Mouse (Mus musculus): ENCODE measurements around the gene Aco2. TPM values are rescaled to one million over a fixed set of nuclear protein-coding genes. Genes with fewer than 3 reads are reported as not detected.

Aco2 gene
- total RNA-seq (2015; ENCODE audit: low replicate concordance) (16.3 and 37.8 TPM in 2 replicates), total RNA-seq (2017; ENCODE audit: low replicate concordance) (29.7 and 59.3 TPM in 2 replicates)

- peak; percentile 91 for ATAC-seq (replicated peaks; ENCODE audit: low FRiP score, poor library complexity, severe bottlenecking)
Observed at GRCm38 (mm10) chr15:81872262-81873136, at the start of gene Aco2. Gene Aco2 (plus strand): TSS chr15:81872309.

- no peak for ATAC-seq (replicated peaks; ENCODE audit: low FRiP score, poor library complexity, severe bottlenecking)
Observed at GRCm38 (mm10) chr15:81822631-81823030, 49.5 kb upstream of the Aco2 start.

- no peak for ATAC-seq (replicated peaks; ENCODE audit: low FRiP score, poor library complexity, severe bottlenecking)
Observed at GRCm38 (mm10) chr15:81824832-81825231, 47.3 kb upstream of the Aco2 start.

GRCm38 (mm10) chr15:81828426-81829207 lies 43.5 kb upstream of the Aco2 start:
- no peak for ATAC-seq (replicated peaks; ENCODE audit: low FRiP score, poor library complexity, severe bottlenecking)

GRCm38 (mm10) chr15:81829208-81829580 lies 42.9 kb upstream of the Aco2 start:
- no peak for ATAC-seq (replicated peaks; ENCODE audit: low FRiP score, poor library complexity, severe bottlenecking)

GRCm38 (mm10) chr15:81830530-81830929 lies 41.6 kb upstream of the Aco2 start:
- no peak for ATAC-seq (replicated peaks; ENCODE audit: low FRiP score, poor library complexity, severe bottlenecking)

GRCm38 (mm10) chr15:81831136-81831825 lies 40.8 kb upstream of the Aco2 start:
- ATAC-seq (replicated peaks; ENCODE audit: low FRiP score, poor library complexity, severe bottlenecking): peak; percentile 89

- no peak for ATAC-seq (replicated peaks; ENCODE audit: low FRiP score, poor library complexity, severe bottlenecking)
Observed at GRCm38 (mm10) chr15:81832219-81832618, 39.9 kb upstream of the Aco2 start.

- ATAC-seq (replicated peaks; ENCODE audit: low FRiP score, poor library complexity, severe bottlenecking): no peak
Observed at GRCm38 (mm10) chr15:81833481-81833880, 38.6 kb upstream of the Aco2 start.

- ATAC-seq (replicated peaks; ENCODE audit: low FRiP score, poor library complexity, severe bottlenecking): no peak
Observed at GRCm38 (mm10) chr15:81834171-81834841, 37.8 kb upstream of the Aco2 start.

- ATAC-seq (replicated peaks; ENCODE audit: low FRiP score, poor library complexity, severe bottlenecking): no peak
Observed at GRCm38 (mm10) chr15:81835007-81835880, 36.9 kb upstream of the Aco2 start.

- no peak for ATAC-seq (replicated peaks; ENCODE audit: low FRiP score, poor library complexity, severe bottlenecking)
Observed at GRCm38 (mm10) chr15:81836124-81836821, 35.8 kb upstream of the Aco2 start.

- no peak for ATAC-seq (replicated peaks; ENCODE audit: low FRiP score, poor library complexity, severe bottlenecking)
Observed at GRCm38 (mm10) chr15:81836966-81837920, 34.9 kb upstream of the Aco2 start.

GRCm38 (mm10) chr15:81838554-81839235 lies 33.4 kb upstream of the Aco2 start:
- no peak for ATAC-seq (replicated peaks; ENCODE audit: low FRiP score, poor library complexity, severe bottlenecking)

GRCm38 (mm10) chr15:81839634-81840033 lies 32.5 kb upstream of the Aco2 start:
- 0 out of 2 replicates have a peak, but pooled peaks have one; percentile 16 for ATAC-seq (replicated peaks; ENCODE audit: low FRiP score, poor library complexity, severe bottlenecking)

- ATAC-seq (replicated peaks; ENCODE audit: low FRiP score, poor library complexity, severe bottlenecking): no peak
Observed at GRCm38 (mm10) chr15:81840306-81840705, 31.8 kb upstream of the Aco2 start.

Data from erythroblast, adult 5-6 weeks (primary cell).